Mouse (Mus musculus) myocyte (in vitro differentiated cells): ENCODE measurements around the gene Podn.

Experiments used
- CEBPB ChIP-seq: IDR thresholded peaks from 2 replicates; pipeline ENCODE4 v1.6.1; 2011; ENCODE audit warnings: mild to moderate bottlenecking, moderate library complexity; ENCODE audit not compliant: poor library complexity, insufficient read depth, severe bottlenecking
- E2F4 ChIP-seq: IDR thresholded peaks from one replicate; pipeline ENCODE4 v1.6.1; 2011; ENCODE audit warnings: mild to moderate bottlenecking, control low read depth, moderate library complexity; ENCODE audit not compliant: insufficient read depth
- MAX ChIP-seq: IDR thresholded peaks from one replicate; pipeline ENCODE4 v1.6.1; 2011; ENCODE audit warnings: low read depth, mild to moderate bottlenecking, control low read depth
- MYOD1 ChIP-seq, 3 experiments: IDR thresholded peaks; one replicate each; pipeline ENCODE4 v1.6.1; 2011; ENCODE audit warnings: control low read depth in 2 of 3, low read depth in 2 of 3, mild to moderate bottlenecking in 2 of 3, moderate library complexity in 1 of 3; ENCODE audit not compliant: insufficient read length in 2 of 3, control insufficient read depth in 1 of 3
- MYOG ChIP-seq, 3 experiments: IDR thresholded peaks; one replicate each; pipeline ENCODE4 v1.6.1; 2011; ENCODE audit warnings: control low read depth in 2 of 3, low read depth in 2 of 3, mild to moderate bottlenecking in 2 of 3; ENCODE audit not compliant: insufficient read length in 2 of 3, control insufficient read depth in 1 of 3, insufficient read depth in 1 of 3
- POLR2A ChIP-seq: IDR thresholded peaks from one replicate; pipeline ENCODE4 v1.6.1; 2011; ENCODE audit warnings: low read depth, mild to moderate bottlenecking, control low read depth, moderate library complexity; ENCODE audit not compliant: insufficient read length
- POLR2AphosphoS2 ChIP-seq: IDR thresholded peaks from one replicate; pipeline ENCODE4 v1.6.1; 2011; ENCODE audit warnings: low read depth, control low read depth; ENCODE audit not compliant: insufficient read length
- REST ChIP-seq: IDR thresholded peaks from one replicate; pipeline ENCODE4 v1.6.1; 2011; ENCODE audit warnings: mild to moderate bottlenecking, control low read depth, moderate library complexity; ENCODE audit not compliant: insufficient read depth, insufficient read length
- SRF ChIP-seq: IDR thresholded peaks from one replicate; pipeline ENCODE4 v1.6.1; 2011; ENCODE audit warnings: low read depth; ENCODE audit not compliant: control insufficient read depth, insufficient read length
- TCF12 ChIP-seq: IDR thresholded peaks from one replicate; pipeline ENCODE4 v1.6.1; 2011; ENCODE audit warnings: mild to moderate bottlenecking, control low read depth; ENCODE audit not compliant: poor library complexity, insufficient read depth, severe bottlenecking
- TCF3 ChIP-seq: IDR thresholded peaks from one replicate; pipeline ENCODE4 v1.6.1; 2011; ENCODE audit warnings: low read depth, control low read depth; ENCODE audit not compliant: insufficient read length
- USF1 ChIP-seq: IDR thresholded peaks from one replicate; pipeline ENCODE4 v1.6.1; 2011; ENCODE audit warnings: low read depth, mild to moderate bottlenecking, control low read depth, moderate library complexity

DNA sequence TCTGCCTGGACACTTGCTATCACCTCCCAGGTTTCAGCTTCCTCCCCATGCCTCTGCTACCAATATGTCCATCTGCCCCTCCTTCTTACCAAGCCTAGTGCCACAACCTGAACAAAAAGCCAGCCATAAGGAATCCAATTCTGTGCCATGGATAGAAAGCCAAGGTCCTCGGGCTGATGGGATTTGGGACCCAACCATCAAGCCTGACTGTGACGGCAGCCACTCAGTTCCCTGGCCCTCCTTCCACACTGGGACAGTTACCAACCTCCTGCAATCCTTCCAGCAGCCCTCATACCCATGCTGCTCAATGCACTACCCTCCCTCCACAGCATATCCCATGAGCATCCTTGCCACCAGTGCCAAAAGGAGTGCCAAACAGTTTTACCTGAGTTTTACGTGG lies 79.9 kb downstream of the Podn start:
- no peak for TF ChIP-seq TCF12
- no peak for TF ChIP-seq POLR2A
- TF ChIP-seq CEBPB, result no peak
- no peak for TF ChIP-seq MAX
- no peak for TF ChIP-seq POLR2AphosphoS2
- no peak for TF ChIP-seq SRF
- no peak for TF ChIP-seq USF1
- TF ChIP-seq MYOG (IDR thresholded peaks at IDR 0.05; ENCODE audit: control insufficient read depth in 1 of 3, insufficient read depth in 1 of 3, insufficient read length in 2 of 3, low read depth in 2 of 3), result no peak
- no peak for TF ChIP-seq E2F4
- no peak for TF ChIP-seq MYOD1 (IDR thresholded peaks at IDR 0.05; ENCODE audit: control insufficient read depth in 1 of 3, insufficient read length in 2 of 3, low read depth in 2 of 3)
- no peak for TF ChIP-seq REST
- no peak for TF ChIP-seq TCF3
